Mouse (Mus musculus) cortical plate, adult 2 months (tissue): ENCODE measurements around the gene Tbp. TPM values are rescaled to one million over a fixed set of nuclear protein-coding genes. Genes with fewer than 3 reads are reported as not detected.

ENCODE experiments used
- H3K27ac ChIP-seq: fragments of 200-500 bp; 2 replicates; pipeline ENCODE4 v1.5.1; 2012; ENCODE audit warnings: low read length, control low read depth, inconsistent platforms; ENCODE audit not compliant: insufficient read depth
- H3K4me1 ChIP-seq: fragments of 200-500 bp; 2 replicates; pipeline ENCODE4 v1.6.1; 2011; ENCODE audit warnings: low read length; ENCODE audit not compliant: control insufficient read depth, insufficient read depth
- H3K4me3 ChIP-seq: fragments of 200-500 bp; 2 replicates; pipeline ENCODE4 v1.5.1; 2011; ENCODE audit warnings: mild to moderate bottlenecking, low read length, control low read depth; ENCODE audit not compliant: insufficient read depth
- CTCF ChIP-seq: fragments of 200-500 bp; IDR thresholded peaks from 2 replicates; pipeline ENCODE4 v1.5.1; 2011; ENCODE audit warnings: mild to moderate bottlenecking, control low read depth, low read length; ENCODE audit not compliant: insufficient read depth; ENCODE audit errors: extremely low read depth
- POLR2A ChIP-seq: fragments of 200-500 bp; IDR thresholded peaks from 2 replicates; pipeline ENCODE4 v1.6.1; 2011; ENCODE audit warnings: mild to moderate bottlenecking, low read length, control low read depth; ENCODE audit not compliant: insufficient read depth; ENCODE audit errors: extremely low read depth
- polyA plus RNA-seq: library from polyadenylated mRNA; depleted of rRNA; stranded (reverse); fragments of >200 nt; gene quantifications from 2 replicates; pipeline ENCODE4 v1.2.3, GENCODE M21; 2012; rRNA removed

Tbp gene
- polyA plus RNA-seq, 1 experiment = 40.8 TPM

DNA sequence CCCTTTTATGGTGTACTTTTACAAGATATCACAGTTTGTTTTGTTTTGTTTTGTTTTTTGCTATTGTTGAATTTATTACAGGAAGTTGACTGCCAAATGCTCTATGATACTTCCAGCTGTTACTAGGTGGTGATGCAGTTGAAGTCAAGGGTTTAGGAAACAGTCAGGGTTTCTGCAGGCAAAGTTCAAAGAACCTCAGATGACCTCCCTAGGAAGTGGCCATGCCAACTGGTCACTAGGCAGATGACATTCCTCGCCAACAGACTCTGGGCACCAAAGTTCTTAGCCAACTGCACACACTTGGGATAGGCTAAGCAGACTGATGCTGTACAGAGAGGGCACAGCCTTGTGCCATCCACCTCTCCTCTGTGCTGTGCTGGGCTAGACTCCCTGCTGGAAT is 75.4 kb downstream of the Tbp start:
- TF ChIP-seq CTCF (no peak), POLR2A (no peak)

DNA sequence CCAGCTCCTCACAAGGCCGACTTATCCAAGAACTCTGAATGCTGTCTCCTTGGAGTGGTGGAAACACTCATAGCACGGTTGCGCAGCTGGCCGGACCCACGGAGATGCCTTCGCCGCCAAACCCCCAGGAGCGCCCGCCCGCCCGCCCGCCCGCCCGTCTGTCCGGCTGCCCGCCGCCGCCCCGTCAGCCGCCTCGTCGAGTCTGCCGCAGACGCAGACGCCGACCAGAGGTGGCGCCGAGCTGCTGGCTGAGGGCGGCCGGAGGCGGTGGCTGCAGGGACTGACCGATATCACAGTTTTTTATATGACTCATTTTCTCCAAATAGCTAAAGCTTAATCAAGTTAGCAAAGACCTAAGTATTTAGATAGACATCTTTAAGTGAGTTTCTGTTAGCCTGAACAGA is 77.6 kb downstream of the Tbp start:
- Histone ChIP-seq H3K4me1 (no peaks in the 10 kb centered on the region), H3K27ac (no peak overlapping the region), H3K4me3 (no peak overlapping the region)
- TF ChIP-seq CTCF (no peak), POLR2A (no peak)

More for the DNA sequence above, 75.4 kb downstream of the Tbp start:
- Histone ChIP-seq H3K4me3 (no peak overlapping the region), H3K4me1 (no peaks in the 10 kb centered on the region), H3K27ac (no peak overlapping the region)

Other genes starting within 250 kb of the Tbp start
- gene Dll1, start 123.0 kb upstream of the Tbp start, polyA plus RNA-seq = 4.7 and 5.5 TPM in 2 replicates
- 27.8 and 29.3 TPM in 2 replicates for gene Fam120b, start 103.7 kb upstream of the Tbp start, polyA plus RNA-seq
- gene Psmb1, start 137 bp upstream of the Tbp start, polyA plus RNA-seq = 150 and 158 TPM in 2 replicates
- 14.1 and 15.6 TPM in 2 replicates for gene Pdcd2, start 27.4 kb downstream of the Tbp start, polyA plus RNA-seq
- 2.4 and 2.8 TPM in 2 replicates for gene Prdm9, start 64.5 kb downstream of the Tbp start, polyA plus RNA-seq
- gene Chd1, start 205.1 kb downstream of the Tbp start, polyA plus RNA-seq = 5.6 and 5.8 TPM in 2 replicates